Mouse (Mus musculus) embryo, embryonic 11.5 days (tissue): ENCODE measurements around the gene Ccdc81.

Experiments used
- DNase-seq: peaks from one replicate; pipeline ENCODE4 v3.0.0-alpha.2; 2012; ENCODE audit warnings: low read depth, low spot score

Gene Ccdc81

DNA sequence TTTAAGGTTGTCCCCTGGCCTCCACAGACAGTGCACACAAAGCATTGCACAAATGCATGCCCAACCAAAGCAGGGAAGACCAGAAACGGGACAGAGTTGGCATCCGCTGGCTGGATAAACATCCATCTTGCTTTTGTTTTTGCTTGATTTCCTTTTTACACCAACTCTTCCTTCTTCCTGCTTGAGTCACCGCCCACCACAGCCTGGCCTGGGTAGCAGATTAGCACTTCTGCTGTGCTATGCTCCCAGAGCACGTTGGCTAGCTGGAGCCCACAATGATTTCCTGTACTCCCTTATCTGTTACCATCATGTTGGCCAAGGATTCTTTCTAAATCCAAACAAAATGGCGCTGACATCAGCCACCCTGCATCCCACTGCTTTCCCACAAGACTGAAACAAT, 36.2 kb downstream of the Ccdc81 start:
- DNase-seq, result no peak

DNA sequence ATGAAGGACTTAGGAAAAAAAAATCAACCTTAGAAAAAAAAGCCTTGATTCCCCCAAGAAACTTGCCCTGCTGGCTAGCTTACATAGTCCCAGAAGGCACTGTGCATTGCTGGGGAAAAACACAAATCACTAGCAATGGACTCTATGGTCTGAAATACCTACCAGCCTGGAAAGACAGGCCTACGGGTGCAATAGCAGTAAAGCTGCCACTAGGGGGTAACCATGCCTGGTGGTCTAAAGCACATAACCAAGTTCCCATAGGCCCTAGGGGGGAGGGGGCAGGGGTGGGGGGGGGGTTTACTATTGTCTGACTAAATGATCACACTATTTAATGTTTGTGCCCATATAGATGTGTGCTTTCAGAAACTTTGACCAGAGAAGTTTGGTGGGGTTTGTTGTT, 38.7 kb downstream of the Ccdc81 start:
- no peak for DNase-seq

DNA sequence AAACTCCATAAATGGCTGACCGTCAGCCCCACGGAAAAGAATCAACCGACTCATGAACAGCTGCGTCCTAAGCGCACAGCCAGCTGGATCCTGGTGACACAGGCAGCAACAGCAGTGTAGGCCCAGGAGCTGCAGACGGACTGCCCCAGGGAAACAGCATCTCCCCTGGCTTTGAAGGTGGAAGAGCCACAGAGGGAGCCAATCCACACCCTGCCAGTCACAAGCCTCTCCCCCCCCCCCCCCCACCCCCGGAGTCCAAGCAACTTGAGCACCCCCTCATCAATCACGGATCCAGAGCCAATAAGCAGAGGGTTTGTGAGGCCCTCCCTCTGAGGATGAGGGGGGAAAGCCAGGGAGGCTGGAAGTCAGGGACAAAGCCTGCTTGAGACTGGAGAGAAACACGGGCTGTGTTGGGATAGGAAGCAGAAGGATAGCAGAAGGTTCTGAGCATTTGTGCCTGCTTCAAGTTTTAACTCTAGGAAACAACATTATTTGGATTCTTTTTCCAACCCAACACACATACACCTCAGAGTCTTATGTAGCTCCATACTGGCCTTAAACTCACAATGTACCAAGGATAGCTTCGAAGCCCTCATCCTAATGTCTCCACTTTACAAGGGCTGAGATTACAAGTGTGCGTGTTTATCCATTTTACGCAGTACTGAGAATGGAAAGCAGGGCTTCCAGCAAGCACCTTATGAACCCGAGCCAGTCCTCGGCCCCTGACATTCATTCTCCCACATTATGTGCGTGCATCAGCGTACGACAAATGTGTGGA, 46.8 kb downstream of the Ccdc81 start:
- peak; percentile 46 for DNase-seq

DNA sequence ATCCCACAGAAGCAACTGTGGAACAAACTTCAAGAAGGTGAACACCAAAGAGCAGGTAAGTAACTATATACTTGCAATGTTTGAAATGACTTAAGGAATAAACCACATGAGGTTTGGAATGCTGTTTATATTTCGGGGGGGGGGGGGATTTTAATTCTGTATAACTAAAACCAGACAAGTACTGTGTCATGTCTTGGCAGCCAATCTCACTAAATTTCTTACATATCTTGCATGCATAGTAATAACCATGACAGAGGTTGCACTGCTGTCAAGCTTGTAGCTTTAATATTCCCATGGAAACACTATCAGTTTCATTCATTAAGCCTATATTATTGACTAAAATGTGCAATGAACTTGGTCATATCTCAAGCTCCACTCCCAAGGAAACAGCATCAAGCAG, 48.2 kb downstream of the Ccdc81 start:
- no peak for DNase-seq

DNA sequence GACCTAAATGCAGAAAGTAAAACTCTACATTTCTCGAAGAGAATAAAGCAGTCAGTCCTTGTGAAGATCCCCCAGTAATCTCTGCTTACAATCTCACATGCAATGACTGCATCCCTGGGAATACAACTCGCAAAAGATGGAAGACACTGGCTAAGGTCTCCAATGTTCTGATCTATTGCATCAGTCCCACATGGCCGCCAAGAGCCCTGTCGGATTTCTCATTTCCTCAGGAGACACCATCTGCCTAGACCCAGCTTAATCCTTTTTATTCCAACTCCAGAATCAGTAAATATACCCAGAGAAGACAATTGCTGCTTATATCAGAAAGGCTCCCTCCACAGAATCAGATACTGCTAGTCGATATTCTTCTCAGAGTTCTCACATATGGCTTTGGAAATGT, 50.3 kb downstream of the Ccdc81 start:
- no peak for DNase-seq

DNA sequence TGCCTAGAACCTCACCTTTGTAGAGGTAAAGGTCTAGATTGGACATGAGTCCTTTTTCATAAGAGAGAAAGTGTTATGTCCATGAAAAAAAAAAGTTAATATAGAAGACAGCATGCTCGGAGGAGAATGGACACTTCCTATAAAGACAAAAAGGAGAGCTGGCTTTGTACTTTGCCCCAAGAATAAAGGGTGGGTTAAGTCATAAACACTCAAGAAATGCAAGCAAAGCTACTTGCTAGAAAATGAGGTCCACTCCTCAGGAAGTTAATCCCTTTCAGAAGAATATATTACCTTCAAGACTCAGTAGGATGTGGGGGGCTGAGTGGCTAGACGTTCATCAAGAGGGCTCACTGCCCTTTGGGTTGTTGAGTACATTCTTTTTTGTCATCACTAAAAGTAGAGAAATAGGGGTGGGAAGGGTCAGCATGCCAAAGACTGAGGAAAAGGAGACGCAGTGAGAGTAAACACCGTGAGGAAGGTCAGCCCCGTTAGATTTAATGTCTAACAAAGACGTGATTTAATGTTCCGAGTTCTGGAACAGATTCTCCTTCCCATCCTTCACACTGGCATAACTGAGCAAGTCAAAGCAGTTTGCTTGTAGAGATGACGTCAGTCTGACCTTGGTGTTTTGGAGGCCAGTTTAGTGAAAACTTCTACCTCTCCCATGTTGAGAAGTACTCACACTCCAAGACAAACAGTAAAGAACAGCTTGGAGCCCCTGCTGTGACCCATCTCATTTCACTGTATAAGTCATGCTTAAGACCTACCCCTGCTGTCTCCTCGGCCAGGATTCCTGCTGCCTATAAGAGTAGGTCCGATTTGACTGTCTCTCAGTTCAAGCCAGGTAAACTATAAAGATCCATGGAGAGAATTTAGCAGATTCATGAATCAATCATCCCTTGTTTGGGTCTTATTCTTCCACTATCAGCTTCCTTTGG, 51.0 kb downstream of the Ccdc81 start:
- DNase-seq, result no peak

DNA sequence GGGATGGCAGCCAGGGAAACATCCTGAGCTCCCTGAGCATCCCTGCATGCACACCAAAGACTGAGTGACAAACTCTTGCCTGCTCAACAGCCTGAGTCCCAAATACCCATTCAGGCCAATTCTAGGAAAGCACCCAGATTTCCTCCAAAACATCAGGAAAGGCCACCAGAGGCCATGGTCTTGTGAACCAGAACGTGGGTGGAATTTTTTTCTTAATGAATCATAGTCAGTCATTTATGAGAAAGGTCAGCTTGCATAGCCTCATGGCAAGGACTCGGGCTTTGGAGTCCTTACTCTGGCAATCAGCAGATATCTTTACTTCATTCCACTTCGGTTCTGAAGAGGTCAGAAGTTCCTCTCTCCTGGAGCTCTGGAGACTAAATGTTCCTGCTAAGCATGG, 52.9 kb downstream of the Ccdc81 start:
- no peak for DNase-seq

DNA sequence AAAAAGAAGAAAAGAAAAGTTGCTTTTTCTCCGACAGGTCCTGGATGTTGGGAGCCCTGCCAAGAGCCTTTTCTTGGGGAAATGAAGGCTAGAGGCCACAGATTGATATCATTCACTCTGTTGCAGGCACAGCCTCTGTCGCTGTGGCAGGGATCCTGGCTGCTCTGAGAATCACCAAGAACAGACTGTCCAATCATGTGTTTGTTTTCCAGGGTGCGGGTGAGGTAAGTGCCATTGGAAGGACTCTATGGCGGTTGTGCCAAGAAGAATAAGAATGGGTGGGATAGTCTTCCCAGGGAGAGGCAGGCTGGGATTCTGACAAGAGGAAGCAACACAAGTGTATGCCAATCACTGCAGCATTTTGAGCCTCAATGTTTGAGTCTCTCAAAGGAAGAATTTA, 57.8 kb downstream of the Ccdc81 start:
- no peak for DNase-seq

DNA sequence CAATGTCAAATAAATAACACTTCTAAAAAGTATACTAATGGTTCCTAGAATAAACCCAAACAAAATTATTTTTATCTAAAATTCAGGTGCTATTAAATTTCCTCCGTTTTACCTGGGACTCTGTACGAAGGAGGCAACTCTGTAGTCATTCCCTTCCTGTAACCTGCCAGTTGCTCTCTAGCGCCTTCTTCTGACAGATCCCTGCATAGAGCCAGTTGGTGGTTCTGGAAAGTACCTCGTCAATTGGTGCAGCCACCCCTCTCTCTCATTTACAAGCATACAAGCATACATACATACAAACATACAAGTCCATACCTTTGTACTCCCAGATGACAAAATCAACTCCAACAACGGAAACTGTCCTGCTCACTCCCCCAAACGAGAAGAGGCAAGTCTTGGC, 59.9 kb downstream of the Ccdc81 start:
- no peak for DNase-seq

DNA sequence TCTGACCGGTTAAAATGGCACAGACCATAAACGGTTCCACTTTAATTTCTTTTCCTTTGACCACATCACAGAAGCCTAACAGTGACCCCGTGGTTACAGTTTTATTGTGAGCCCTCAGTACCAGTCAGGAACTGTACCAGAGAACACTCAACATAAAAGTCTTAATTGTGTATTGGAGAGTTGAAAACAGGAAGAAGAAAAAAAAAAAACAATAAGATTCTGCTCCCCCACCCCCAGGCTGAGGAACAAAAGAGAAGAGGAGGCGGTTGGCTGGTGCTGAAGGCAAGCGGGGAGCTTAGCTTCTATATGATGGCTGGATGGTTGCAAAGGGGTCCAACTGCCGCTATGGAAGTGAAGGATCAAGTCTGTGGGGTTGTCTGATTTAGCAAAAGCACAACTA, 60.3 kb downstream of the Ccdc81 start:
- no peak for DNase-seq

DNA sequence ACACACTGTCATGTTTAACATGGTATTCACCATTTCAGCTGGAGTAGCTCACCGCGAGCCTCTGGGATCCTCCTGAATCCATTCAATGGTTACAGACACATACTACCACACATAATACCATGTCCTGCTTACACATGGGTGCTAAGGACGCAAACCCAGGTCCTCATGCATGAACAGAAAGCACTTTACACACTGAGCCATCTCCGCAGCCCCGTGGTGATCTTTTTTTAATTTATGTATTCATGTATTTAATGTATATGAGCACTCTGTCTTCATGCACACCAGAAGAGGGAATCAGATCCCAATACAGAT, 61.1 kb downstream of the Ccdc81 start:
- DNase-seq, result no peak

DNA sequence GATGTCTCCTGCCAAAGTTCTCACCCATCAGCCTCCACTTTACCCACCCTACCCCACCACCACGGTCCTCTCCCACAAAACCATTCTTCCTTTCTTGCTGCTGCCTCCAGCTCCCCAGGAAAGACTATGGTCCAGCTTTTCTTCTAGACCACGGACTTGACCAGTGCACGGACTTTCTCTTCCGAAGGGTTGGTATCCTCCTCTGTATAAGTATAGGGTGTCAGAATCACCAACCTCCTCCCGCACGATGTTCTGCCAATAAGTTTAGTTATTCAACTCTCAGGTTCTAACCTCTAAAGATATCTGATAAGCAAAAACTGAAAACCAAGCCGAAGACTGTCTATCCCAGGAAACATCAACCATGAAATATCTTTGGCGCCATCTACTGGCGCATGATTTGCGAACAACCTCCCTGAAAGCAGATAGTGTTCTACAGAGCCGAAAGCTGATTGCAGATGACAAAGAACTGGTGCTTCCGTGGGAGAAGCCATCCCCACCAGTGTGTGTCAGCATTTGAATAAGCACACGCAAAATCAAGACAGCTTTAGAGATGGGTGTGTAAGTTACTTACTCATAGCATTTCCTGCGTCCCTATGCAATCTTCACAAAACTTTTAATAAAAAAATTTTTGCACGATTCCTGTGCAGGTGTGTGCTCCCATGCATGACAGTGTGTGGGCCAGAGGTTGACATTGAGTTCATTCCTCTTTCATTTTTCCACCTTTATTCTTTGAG, 61.6 kb downstream of the Ccdc81 start:
- peak; percentile 86 for DNase-seq

DNA sequence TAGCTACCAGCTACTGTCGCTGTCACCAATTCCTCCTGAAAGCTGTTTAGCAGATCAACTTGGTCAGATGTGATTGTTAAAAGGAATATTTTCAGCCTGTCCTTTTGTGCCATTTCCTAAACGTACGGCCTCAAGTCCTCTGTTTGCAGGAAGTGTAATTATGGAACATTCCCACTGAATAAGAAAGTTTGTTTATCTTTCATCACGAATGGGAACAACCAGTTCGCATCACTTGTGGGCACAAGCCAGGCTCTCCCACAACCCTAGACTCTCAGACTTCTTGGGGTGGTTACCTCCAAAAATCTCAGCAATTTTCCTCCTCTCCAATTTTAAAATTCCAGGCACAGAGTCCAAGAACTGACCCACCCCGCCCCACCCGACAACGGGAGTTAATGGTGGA, 63.7 kb downstream of the Ccdc81 start:
- no peak for DNase-seq

DNA sequence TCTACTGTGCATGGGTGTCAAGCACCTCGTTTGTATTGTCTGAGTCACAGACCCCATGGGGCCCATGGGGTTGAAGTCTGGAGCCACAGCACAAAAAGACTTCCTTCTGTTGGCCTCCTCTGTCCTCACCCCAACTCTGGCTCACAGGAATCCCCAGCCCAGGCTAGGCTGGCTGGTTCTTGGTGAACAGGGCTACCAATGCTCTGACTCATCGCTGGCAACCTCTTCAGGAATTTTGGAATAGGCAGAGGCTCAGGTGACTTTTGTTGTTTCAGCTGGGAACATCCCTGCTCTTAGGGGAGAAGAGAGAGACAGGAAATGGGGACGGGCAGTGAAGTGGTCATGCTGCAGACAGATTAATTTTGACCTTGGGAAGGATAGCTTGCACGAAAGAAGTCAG, 65.6 kb downstream of the Ccdc81 start:
- DNase-seq, result no peak

DNA sequence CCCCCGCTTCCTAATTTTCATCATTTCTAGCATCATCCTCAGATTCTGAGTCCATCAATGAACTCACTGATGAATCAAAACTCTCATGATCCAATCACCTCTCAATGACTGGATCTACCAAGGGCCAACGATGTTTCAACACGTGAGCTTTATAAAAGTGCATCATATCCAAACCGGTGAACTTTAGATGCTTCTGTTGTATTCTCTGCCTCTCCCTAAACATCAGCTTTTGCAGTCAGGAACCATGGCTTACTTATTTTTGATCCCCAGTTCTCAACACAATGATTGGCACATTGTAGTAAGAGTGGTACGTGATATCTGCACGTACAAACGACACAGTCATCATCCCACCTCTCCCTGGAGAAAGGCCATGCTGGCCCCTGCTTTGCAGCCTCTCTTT, 66.8 kb downstream of the Ccdc81 start:
- DNase-seq, result no peak

DNA sequence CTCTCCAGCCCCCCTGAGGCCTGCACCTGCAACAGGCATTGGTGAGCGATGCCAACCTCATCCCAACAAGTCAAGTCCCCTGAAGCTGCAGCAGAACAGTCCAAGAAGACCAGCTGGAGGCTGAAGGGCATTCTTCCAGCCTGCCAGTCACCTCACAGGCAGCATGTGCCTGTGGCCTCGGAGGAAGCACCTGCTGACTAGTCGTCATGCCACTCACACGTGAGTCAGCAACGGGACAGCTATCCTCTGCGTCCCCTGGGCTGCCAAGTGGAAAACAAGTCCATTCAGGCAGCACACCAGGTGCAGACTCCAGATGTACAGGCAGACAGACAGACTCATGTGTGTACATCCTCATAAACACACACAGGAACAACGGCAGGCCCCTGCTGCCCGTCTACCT, 67.9 kb downstream of the Ccdc81 start:
- no peak for DNase-seq

DNA sequence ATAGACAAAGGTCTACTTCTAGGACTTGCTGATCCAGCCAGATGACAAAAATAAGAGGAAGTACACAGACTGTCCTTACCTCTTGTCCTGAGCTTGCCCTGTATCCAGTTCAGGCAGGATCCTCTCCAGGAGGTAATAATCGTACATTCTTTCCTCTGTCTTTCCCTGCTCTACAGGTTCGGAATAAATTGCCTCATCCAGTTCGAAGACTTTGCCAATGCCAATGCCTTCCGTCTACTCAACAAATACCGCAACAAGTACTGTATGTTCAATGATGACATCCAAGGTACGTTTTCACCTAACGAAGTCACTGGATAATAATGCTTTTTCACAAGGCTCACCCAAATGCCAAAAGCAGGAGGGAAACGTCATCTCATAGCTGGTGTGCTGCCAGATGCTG, 69.9 kb downstream of the Ccdc81 start:
- no peak for DNase-seq

DNA sequence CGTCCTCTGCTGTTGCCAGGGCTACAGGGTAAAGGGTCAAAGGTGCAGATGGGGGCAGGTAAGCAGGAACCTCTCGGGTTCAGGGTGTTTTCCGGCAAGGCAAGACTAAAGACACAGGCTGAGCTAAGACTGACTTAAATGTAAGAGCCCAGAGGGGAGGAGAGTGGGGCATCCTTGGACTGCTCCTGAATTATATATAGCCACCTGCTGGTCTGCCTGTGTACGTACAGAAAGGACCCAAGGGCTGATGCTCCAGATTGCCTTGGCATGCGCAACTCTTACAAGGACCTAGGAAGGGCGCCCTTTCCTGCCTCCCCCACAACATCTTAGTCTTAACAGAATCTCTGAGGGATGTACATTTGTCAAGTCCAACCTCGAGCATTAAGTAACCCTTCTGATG, 74.2 kb downstream of the Ccdc81 start:
- no peak for DNase-seq

DNA sequence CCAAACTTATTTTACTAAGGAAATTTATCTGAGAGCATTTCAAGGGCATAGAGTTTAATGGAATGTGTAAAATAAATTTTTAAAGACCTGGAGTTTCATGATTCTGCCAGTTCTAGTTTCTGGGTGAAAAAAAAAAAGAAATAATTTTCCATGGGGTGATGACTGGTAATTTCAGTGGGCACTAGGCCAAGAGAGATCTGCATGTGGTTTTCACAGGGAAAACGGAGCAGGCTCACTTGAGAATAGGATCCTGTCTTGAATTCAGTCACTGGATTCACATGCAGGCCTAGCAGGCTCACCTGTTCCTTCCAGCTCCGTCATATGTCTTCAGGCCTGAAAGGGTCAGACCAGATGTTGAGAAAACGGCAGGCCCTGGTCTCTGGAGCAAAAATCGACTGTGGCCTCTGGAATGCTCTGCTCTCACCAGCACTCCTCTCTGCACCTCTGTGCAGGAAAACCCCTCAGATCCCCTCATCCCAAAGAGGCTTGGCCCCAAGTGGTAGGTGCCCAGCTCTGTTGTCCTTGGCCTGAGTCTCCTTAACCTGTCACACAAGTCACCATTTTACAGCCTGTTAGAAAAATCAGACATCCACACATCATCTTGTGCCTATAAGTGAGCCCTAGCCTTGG, 74.9 kb downstream of the Ccdc81 start:
- no peak for DNase-seq
